Mouse (Mus musculus) embryonic facial prominence, embryonic 15.5 days (tissue): ENCODE results near the gene Chad. TPM values are rescaled to one million over a fixed set of nuclear protein-coding genes. Genes with fewer than 3 reads are reported as not detected.

ENCODE experiments used
- ATAC-seq: fragments of 200-750 bp; cut with Nextera tagmentation; 2 replicates; pipeline ENCODE4 v1.8.0; 2017; ENCODE audit warnings: low read depth, moderate TSS enrichment; ENCODE audit not compliant: insufficient number of reproducible peaks, low FRiP score, low TSS enrichment
- H3K27ac ChIP-seq: fragments of 300-500 bp; sonication (generic); replicated peaks from 2 replicates; pipeline ENCODE4 v1.5.1; 2015; ENCODE audit warnings: mild to moderate bottlenecking, inconsistent platforms
- H3K27me3 ChIP-seq: fragments of 300-500 bp; sonication (generic); 2 replicates; pipeline ENCODE4 v1.6.1; 2015; ENCODE audit warnings: inconsistent platforms
- H3K36me3 ChIP-seq: fragments of 300-500 bp; sonication (generic); 2 replicates; pipeline ENCODE4 v1.6.1; 2015; ENCODE audit warnings: mild to moderate bottlenecking, inconsistent platforms
- H3K4me1 ChIP-seq: fragments of 300-500 bp; sonication (generic); 2 replicates; pipeline ENCODE4 v1.6.1; 2015; ENCODE audit warnings: inconsistent platforms
- H3K4me2 ChIP-seq: fragments of 300-500 bp; sonication (generic); replicated peaks from 2 replicates; pipeline ENCODE4 v1.6.1; 2015; ENCODE audit warnings: mild to moderate bottlenecking, inconsistent platforms
- H3K4me3 ChIP-seq: fragments of 300-500 bp; sonication (generic); replicated peaks from 2 replicates; pipeline ENCODE4 v1.5.1; 2015; ENCODE audit warnings: mild to moderate bottlenecking, inconsistent platforms
- H3K9ac ChIP-seq: fragments of 300-500 bp; sonication (generic); 2 replicates; pipeline ENCODE4 v1.6.1; 2015; ENCODE audit warnings: inconsistent platforms
- H3K9me3 ChIP-seq: fragments of 300-500 bp; sonication (generic); replicated peaks from 2 replicates; pipeline ENCODE4 v1.6.1; 2016; ENCODE audit warnings: inconsistent platforms
- WGBS: fragments of 180-500 bp; shearing (Covaris S2); methylation state at CpG from one replicate; pipeline ENCODE4 v1.1.7; 2015; 5-methylcytosine and 5-hydroxymethylcytosine counted together
- polyA plus RNA-seq: library from polyadenylated mRNA; unstranded; fragments of >200 nt; fragmentation: Nextera tagmentation; extraction: Ambion mirVana; gene quantifications from 2 replicates; pipeline ENCODE4 v1.2.1, GENCODE M21; 2015

The Chad gene
- 7.5 and 12.0 TPM in 2 replicates for polyA plus RNA-seq

DNA sequence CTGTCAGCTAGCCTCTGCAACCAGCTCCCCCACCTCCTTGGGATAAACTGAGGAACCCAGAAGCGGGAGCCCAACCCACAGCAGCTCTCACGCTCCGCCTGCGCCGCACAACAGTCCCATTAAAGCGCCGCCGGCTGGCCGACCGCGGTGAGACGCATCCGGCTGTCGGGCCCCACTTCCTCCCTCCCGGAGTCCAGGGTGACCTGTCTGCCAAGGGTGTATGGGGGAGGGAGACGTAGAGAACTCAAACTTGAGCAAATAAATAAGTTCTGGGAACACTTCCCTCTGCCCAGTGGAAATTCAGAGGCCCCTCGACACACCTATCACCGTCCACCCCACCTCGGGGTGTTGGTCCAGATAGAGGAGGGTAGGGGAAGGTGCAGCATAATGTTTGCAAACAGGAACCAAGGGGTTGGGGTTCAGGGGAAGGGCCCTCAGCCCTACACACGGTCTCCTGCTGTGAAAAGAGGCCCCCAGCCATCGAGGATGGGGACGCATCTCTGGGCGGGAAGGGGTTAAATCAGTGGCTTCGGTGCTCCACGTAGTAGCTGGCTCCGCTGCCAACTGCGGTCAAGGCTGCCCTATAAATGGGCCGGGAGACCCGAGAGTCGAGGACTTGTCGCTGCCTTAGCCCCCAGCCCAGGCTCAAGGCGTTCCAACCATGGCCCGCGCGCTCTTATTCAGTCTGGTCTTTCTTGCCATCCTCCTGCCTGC is at the start of gene Chad:
Chad (plus strand) TSS at position 611 of the 714 bp plus-strand sequence.
- Histone ChIP-seq H3K4me2 (peak within 1 kb of the TSS; percentile 48), H3K4me1 (peaks cover 14% of the 10 kb centered on the region), H3K9ac (peak within 1 kb of the TSS; percentile 15; the same call in 1 of the 2 replicates), H3K27ac (peak within 1 kb of the TSS; percentile 55; the same call in 1 of the 2 replicates), H3K36me3 (peaks cover 21% of the 10 kb centered on the region), H3K9me3 (no peaks in the 10 kb centered on the region), H3K4me3 (peak within 1 kb of the TSS; percentile 24), H3K27me3 (peaks cover 25% of the 10 kb centered on the region)
- 6% methylated on average over 35 of the region's 35 CpGs for WGBS
- 0 out of 2 replicates have a peak, but pooled peaks have one; percentile 25 for ATAC-seq

DNA sequence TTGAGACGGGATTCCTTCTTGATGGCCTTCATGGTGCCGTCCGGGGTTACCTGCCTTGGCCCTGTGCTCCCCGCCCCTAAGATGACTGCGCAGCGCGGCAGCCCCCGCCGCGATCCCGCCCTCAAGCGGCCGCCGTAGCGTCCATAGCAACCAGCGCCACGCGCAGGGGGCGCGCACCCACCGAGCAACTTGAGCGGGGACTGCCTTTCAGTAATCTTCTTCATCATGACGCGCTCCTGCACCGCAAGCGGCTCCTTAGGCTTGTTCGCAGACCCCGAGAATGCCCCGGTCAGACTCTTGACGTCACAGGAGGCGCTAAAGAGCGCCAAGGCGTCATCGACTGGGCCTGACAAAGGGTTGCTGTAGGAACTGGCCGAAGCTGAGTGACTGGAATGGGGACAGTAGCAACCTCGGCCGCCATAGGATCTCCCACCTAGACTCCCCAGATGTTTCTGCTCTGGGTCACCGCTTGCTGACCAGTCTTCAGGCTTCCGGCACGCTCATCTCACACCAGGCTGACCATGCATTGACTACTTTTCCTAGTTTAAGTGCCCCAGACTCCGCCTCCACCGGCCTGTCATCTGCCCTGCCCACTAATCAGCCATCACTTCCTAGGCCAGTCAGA is 43.5 kb upstream of the Chad start, which contains the start of gene Mycbpap:
Mycbpap (minus strand) TSS at position 524 of the 625 bp plus-strand sequence.
- Histone ChIP-seq H3K9ac (peak within 1 kb of the TSS; percentile 21; the same call in 1 of the 2 replicates), H3K27me3 (no peaks in the 10 kb centered on the region), H3K4me2 (peak within 1 kb of the TSS; percentile 83), H3K4me3 (peak within 1 kb of the TSS; percentile 47), H3K27ac (no peak within 1 kb of the TSS), H3K9me3 (no peaks in the 10 kb centered on the region), H3K36me3 (no peaks in the 10 kb centered on the region), H3K4me1 (peaks cover 26% of the 10 kb centered on the region; the same call in 1 of the 2 replicates)
- 2% methylated on average over 42 of the region's 42 CpGs for WGBS
- 0 out of 2 replicates have a peak, but pooled peaks have one; percentile 32 for ATAC-seq

DNA sequence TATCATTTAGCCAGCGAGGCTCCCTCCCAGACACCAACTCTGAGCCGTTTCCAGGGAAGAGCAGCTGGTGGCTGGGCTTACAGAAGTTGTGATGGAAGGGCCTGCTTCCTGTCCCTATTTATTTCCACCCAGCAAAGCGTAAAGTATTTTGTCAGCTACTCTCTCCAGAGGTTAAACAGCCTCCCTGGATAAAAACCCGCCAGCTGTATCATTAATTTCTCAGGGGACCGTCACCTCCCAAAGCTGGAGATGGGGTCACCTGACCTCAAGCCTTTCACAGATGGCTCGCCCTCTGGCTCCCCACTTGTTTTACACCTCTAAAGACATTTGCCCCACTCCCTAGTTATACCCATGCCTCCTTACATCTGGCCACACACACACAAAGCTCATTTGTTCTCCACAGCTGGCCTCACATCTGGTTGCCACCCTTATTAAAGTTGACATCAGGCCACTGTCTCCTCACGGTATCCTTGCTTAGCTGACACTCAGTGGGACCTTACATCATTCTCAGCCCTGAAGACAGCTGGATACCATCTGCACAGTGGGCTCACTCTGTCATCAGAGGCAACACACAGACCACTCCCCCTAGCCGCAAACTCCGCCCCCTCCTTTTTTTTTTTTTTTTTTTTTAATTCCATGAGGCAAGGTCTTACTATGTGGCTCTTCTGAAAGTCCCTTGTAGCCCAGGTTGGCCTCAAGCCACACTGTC is 38.5 kb upstream of the Chad start:
- H3K27me3 ChIP-seq, result no peaks in the 10 kb centered on the region
- H3K4me3 ChIP-seq, result no peak overlapping the region
- WGBS, result 32% methylated on average over 9 of the region's 9 CpGs
- peaks cover 24% of the 10 kb centered on the region; the same call in 1 of the 2 replicates for H3K4me1 ChIP-seq
- H3K4me2 ChIP-seq, result no peak overlapping the region
- ATAC-seq, result peak; percentile 58
- H3K9ac ChIP-seq, result no peak overlapping the region
- no peaks in the 10 kb centered on the region for H3K9me3 ChIP-seq
- 0 out of 2 replicates have a peak overlapping the region, but pooled peaks have one; percentile 9 for H3K27ac ChIP-seq
- H3K36me3 ChIP-seq, result no peaks in the 10 kb centered on the region

DNA sequence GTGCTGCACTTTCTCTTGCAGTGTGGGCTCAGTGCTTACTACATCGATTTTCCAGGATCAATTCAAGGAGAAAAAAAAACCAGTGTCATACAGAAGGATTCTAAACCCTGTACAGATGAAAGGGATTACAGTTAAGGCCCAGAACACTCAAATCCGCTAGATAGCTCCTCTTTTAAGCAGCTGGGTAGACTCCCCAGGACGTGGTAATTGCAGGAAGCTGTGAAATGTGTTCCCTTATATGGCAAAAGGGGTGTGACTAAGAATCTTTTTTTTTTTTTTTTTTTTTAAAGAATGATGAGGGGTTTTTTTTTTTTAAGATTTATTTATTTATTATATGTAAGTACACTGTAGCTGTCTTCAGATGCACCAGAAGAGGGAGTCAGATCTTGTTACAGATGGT is 36.0 kb upstream of the Chad start:
- no peak overlapping the region for H3K9ac ChIP-seq
- no peaks in the 10 kb centered on the region for H3K36me3 ChIP-seq
- no peaks in the 10 kb centered on the region for H3K9me3 ChIP-seq
- 36% methylated on average over 3 of the region's 3 CpGs for WGBS
- H3K4me3 ChIP-seq, result no peak overlapping the region
- H3K27me3 ChIP-seq, result no peaks in the 10 kb centered on the region
- no peak overlapping the region for H3K4me2 ChIP-seq
- H3K27ac ChIP-seq, result no peak overlapping the region
- H3K4me1 ChIP-seq, result peaks cover 17% of the 10 kb centered on the region; the same call in 1 of the 2 replicates
- ATAC-seq, result no peak

DNA sequence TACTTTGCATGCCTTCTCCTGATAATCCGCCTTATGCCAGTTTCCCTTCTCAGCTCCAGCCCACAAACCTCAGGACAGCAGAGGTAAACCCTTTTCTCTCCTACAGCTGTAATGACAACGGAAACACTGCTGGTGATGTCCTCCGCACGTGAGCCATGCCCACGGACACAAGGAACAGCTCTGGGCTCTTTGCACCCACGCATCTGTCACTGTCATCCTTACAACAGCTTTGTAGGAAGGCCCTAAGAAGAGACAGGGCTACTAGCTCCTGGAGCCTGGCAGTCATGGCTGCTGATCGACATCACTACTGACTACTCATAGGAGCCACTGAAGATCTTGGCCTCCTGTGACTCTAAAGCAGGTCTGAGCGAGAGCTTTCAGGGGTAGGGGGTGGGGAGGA is 31.7 kb upstream of the Chad start:
- 82% methylated on average over 8 of the region's 8 CpGs for WGBS
- Histone ChIP-seq H3K27ac (no peak overlapping the region), H3K4me2 (no peak overlapping the region), H3K9ac (no peak overlapping the region), H3K4me1 (peaks cover 7% of the 10 kb centered on the region; the same call in 1 of the 2 replicates), H3K4me3 (no peak overlapping the region), H3K9me3 (no peaks in the 10 kb centered on the region), H3K36me3 (no peaks in the 10 kb centered on the region), H3K27me3 (no peaks in the 10 kb centered on the region)
- no peak for ATAC-seq

DNA sequence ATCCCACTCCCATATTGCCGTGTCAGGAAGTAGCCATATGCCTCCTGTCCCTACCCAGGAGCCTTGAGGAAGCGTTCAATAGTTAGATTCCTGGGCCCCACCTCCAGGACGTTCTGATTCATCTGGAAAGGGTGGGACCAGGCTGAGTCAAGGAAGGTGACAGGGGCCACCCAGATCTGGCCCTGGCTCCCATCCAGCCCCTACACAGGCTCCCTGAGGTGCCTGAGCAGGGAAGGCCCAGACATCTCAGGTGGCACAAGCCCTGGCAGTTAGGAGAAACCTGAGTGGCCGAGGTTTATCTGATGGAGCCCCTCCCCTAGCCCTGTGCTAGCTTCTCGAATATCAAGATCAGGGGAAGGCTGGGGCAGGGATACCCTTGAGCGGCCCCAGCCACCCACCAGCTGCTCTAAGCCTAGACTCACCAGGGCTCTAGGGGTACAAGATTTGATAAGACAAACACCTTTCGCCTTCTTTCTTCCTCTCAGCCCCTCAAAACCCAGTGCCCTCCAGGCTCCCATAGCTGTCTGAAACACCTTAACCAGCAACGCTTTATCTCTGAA is 26.0 kb upstream of the Chad start:
- no peak for ATAC-seq
- Histone ChIP-seq H3K4me3 (no peak overlapping the region), H3K27ac (no peak overlapping the region), H3K27me3 (no peaks in the 10 kb centered on the region), H3K4me2 (no peak overlapping the region), H3K4me1 (peaks cover 13% of the 10 kb centered on the region), H3K9ac (no peak overlapping the region), H3K9me3 (no peaks in the 10 kb centered on the region), H3K36me3 (no peaks in the 10 kb centered on the region)
- 47% methylated on average over 8 of the region's 8 CpGs for WGBS

DNA sequence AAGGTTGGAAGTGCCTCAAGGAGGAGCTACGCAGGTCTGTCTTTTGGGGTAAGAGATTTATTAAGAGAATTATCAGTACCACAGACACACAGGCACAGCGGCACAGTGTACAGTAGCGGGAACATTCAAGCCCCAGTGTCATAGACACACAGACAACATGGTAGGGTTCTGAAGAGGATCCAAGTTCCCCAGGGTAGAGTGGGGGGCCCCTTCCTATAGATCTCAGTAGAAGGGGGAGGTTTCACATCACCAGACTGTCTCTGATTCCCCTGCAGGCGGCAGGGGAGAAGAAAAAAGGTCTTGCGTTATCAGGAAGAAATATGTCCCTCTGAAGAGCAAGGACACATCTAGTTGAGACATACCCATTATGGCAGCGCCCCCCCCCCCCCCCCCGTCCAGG is 25.1 kb upstream of the Chad start:
- Histone ChIP-seq H3K27me3 (no peaks in the 10 kb centered on the region), H3K4me2 (no peak overlapping the region), H3K27ac (no peak overlapping the region), H3K36me3 (no peaks in the 10 kb centered on the region), H3K9me3 (no peaks in the 10 kb centered on the region), H3K9ac (no peak overlapping the region), H3K4me3 (no peak overlapping the region), H3K4me1 (peaks cover 20% of the 10 kb centered on the region)
- ATAC-seq, result no peak
- WGBS, result 73% methylated on average over 7 of the region's 7 CpGs

DNA sequence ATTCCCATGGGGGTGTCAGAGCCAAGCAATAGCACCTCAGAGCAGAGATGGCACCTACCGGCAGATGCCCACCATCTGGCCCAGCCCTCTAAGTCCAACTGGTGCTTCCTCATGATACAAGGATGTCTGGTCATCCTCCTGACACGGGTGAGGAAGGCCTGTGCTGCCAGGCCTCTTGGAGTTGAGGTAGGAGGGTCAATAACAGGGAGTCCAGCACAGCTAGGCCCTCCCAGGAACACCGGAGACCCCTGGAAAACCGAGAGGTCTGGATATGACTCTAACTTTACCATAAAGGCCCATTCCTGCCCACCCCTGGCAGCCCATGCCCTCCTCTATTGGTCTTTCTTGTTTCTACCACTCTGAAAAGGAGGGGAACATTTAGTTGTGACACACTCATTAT is 22.4 kb upstream of the Chad start:
- Histone ChIP-seq H3K27me3 (no peaks in the 10 kb centered on the region), H3K36me3 (no peaks in the 10 kb centered on the region), H3K4me3 (no peak overlapping the region), H3K27ac (no peak overlapping the region), H3K9ac (no peak overlapping the region), H3K9me3 (no peaks in the 10 kb centered on the region), H3K4me2 (no peak overlapping the region), H3K4me1 (peaks cover 17% of the 10 kb centered on the region; the same call in 1 of the 2 replicates)
- WGBS, result 82% methylated on average over 4 of the region's 4 CpGs
- no peak for ATAC-seq

DNA sequence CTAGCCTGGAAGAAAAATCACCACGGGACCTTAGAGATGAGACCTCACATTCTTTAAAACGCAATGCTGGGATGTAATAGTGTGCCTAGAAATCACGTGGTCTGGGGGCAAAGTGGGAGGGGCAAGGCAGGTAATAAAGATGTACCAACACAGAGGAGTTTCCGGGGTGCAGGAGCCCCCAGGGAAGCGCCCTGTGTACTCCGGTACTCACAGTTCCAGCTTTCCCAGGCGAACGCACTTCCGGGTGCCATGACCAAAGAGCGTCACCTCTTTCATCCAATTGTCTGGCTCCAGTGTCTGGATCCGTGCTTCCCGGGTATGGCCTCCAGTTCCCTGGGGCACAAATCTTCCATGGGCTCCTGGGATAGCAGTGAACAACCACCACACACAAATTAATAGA is 21.5 kb upstream of the Chad start:
- Histone ChIP-seq H3K27ac (no peak overlapping the region), H3K36me3 (no peaks in the 10 kb centered on the region), H3K9me3 (no peaks in the 10 kb centered on the region), H3K4me1 (peaks cover 22% of the 10 kb centered on the region), H3K4me2 (no peak overlapping the region), H3K27me3 (no peaks in the 10 kb centered on the region), H3K9ac (no peak overlapping the region), H3K4me3 (no peak overlapping the region)
- no peak for ATAC-seq
- WGBS, result 83% methylated on average over 12 of the region's 12 CpGs

DNA sequence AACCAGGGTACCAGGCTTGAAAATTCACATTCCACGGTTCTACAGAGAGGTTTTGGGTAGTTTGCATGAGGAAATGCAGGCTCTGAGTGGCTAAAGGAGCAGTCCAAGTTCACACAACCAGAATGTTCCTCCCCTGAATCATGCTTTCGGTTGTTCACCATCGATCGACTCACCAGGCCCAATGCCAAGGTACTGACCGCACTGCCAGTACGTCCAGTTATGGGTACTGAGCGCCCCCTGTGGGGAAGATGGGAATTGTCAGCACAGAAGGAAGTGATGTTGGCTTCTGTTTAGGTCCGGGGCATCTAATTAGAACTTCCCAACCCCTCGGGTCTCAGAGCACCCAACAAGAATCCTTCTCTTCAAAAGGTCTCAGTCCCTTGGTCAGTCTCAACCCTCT is 20.9 kb upstream of the Chad start:
- H3K4me1 ChIP-seq, result peaks cover 20% of the 10 kb centered on the region
- no peaks in the 10 kb centered on the region for H3K27me3 ChIP-seq
- H3K27ac ChIP-seq, result no peak overlapping the region
- peak overlapping the region; percentile 36 for H3K4me2 ChIP-seq
- H3K36me3 ChIP-seq, result no peaks in the 10 kb centered on the region
- H3K4me3 ChIP-seq, result no peak overlapping the region
- no peaks in the 10 kb centered on the region for H3K9me3 ChIP-seq
- WGBS, result 22% methylated on average over 9 of the region's 9 CpGs
- no peak overlapping the region for H3K9ac ChIP-seq
- 0 out of 2 replicates have a peak, but pooled peaks have one; percentile 8 for ATAC-seq

DNA sequence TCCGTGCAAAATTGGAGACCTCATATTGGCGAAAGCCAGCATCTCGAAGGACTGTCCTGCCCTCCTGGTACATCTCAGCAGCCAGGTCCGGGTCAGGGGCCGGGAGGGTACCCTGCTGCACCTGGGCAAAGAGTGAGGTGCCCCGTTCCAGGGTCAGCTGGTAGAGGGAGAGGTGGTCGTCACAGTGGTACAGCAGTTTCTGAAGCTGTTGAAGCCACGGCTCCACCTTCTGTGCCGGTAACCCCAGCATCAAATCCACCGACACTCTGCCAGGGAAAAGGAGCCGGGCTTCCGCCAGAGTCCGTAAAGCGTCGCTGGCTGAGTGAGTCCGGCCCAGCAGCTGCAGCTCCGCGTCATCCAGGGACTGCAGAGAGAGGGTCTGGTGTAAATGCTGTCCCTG is 20.4 kb upstream of the Chad start:
- no peak for ATAC-seq
- H3K4me2 ChIP-seq, result peak overlapping the region; percentile 36
- H3K9me3 ChIP-seq, result no peaks in the 10 kb centered on the region
- H3K27ac ChIP-seq, result no peak overlapping the region
- H3K4me1 ChIP-seq, result peaks cover 19% of the 10 kb centered on the region
- 51% methylated on average over 18 of the region's 18 CpGs for WGBS
- 0 out of 2 replicates have a peak overlapping the region, but pooled peaks have one; percentile 1 for H3K4me3 ChIP-seq
- H3K36me3 ChIP-seq, result no peaks in the 10 kb centered on the region
- H3K9ac ChIP-seq, result no peak overlapping the region
- H3K27me3 ChIP-seq, result no peaks in the 10 kb centered on the region
